Mouse (Mus musculus): ENCODE measurements at regions not wholly inside any gene's neighbourhood (a gene's known extent, or its start where the extent isn't known, plus 50 kb on each side); places are given as distances from the start of the nearest gene placed in this dataset.

GRCm38 (mm10) chr10:119038991-119039390 is 169.0 kb upstream of the Dyrk2 start:
- TF ChIP-seq RCOR1 (IDR thresholded peaks at IDR 0.05; ENCODE audit: low read depth, low read length) = no peak
- no peak for TF ChIP-seq TCF12 (IDR thresholded peaks at IDR 0.05; ENCODE audit: low read depth, low read length)
- TF ChIP-seq ETS1 (IDR thresholded peaks at IDR 0.05; ENCODE audit: low read depth, low read length) = no peak
